Mouse (Mus musculus): Measurements from ENCODE around the gene Zfp287. TPM values are rescaled to one million over a fixed set of nuclear protein-coding genes. Genes with fewer than 3 reads are reported as not detected.

Gene Zfp287
- total and polyA plus RNA-seq, 2 experiments from 2014 or later, result 14.4 to 32.8 TPM

DNA sequence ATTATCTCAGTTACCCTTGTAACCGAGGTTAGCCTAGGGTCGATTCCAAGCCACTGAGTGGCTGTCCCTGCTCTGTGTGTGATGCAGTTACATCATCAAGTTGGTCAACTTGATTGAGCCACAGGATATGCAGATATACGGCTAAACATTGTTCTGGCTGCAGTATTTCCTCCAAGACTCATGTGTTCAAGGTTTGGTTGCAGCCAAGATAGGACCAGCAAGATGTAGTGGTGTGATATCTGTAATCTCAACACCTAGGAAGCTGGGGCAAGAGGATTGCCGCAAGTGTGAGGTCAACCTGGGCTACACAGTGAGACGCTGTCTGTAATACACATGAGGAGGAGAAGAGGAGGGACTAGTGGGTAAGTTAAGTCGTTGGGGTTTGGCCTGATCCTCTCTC is 67.5 kb downstream of the Zfp287 start:
- Histone ChIP-seq H3K4me1 (ENCODE audit: insufficient read depth) (no peaks in the 10 kb centered on the region), H3K9me3 (ENCODE audit: low read length) (no peaks in the 10 kb centered on the region), H3K27me3 (ENCODE audit: insufficient read depth, low read length) (no peaks in the 10 kb centered on the region), H3K4me3 (ENCODE audit: low read depth, low read length) (no peak overlapping the region), H3K27ac (ENCODE audit: low read depth, low read length) (no peak overlapping the region), H3K36me3 (ENCODE audit: insufficient read depth) (no peaks in the 10 kb centered on the region), H3K9ac (no peak overlapping the region), H3K4me2 (ENCODE audit: low read depth) (no peak overlapping the region)
- ATAC-seq (no peak), DNase-seq (no peak)
- no peak for TF ChIP-seq CTCF (IDR thresholded peaks at IDR 0.05; ENCODE audit: low read depth)
- 90% methylated on average over 6 of the region's 6 CpGs for WGBS

DNA sequence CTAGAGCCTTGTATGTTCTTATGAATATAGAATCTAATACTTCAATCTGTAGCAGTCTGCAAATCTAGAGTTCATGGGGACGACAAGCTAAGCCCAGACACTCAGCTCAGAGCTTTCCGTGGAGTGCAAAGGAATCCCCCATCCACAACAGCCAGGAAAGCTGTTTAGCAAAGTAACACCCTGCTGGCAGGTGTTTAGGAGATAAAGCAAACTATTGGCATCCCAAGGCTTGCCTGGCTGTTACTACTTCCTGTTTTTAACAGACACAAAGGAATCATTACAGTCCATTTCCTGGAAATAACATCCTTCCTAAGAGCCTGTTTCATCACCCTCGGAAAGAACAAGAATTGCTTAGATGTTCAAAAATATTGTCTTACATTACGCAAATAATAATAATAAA is 70.8 kb downstream of the Zfp287 start:
- no peak for ATAC-seq

DNA sequence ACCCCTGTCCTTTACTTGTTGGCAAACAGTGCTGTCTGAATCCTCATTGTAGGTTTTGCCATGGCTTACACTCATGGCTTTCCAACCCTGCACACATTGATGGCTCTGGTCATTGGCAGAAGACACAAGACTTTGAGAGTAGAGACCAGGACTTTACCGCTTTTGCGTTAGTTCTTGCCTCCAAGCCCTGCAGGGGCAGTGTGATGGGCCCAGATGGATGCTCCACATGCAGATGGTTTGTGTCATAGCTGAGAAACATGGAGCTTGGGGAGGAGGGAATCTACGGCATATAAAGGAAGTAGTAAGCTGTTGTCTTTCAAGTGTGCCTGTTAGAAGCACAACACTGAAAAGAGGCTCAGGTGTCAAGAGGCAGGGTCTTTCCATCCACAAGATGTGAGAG is 79.6 kb downstream of the Zfp287 start:
- no peak overlapping the region for H3K4me2 ChIP-seq (ENCODE audit: low read depth)
- H3K4me1 ChIP-seq (ENCODE audit: insufficient read depth), result peaks cover 13% of the 10 kb centered on the region
- H3K9me3 ChIP-seq (ENCODE audit: low read length), result no peaks in the 10 kb centered on the region
- H3K27me3 ChIP-seq (ENCODE audit: insufficient read depth, low read length), result no peaks in the 10 kb centered on the region
- DNase-seq (no peak), ATAC-seq (no peak)
- WGBS, result 70% methylated on average over 3 of the region's 3 CpGs
- TF ChIP-seq CTCF (IDR thresholded peaks at IDR 0.05; ENCODE audit: low read depth), result no peak
- no peaks in the 10 kb centered on the region for H3K36me3 ChIP-seq (ENCODE audit: insufficient read depth)
- no peak overlapping the region for H3K9ac ChIP-seq
- no peak overlapping the region for H3K27ac ChIP-seq (ENCODE audit: low read depth, low read length)
- no peak overlapping the region for H3K4me3 ChIP-seq (ENCODE audit: low read depth, low read length)

More for the DNA sequence above, 70.8 kb downstream of the Zfp287 start:
- WGBS, result 58% methylated on average over 4 of the region's 4 CpGs
- no peak overlapping the region for H3K9ac ChIP-seq
- no peaks in the 10 kb centered on the region for H3K36me3 ChIP-seq (ENCODE audit: insufficient read depth)
- H3K27ac ChIP-seq (ENCODE audit: low read depth, low read length), result no peak overlapping the region
- no peaks in the 10 kb centered on the region for H3K27me3 ChIP-seq (ENCODE audit: insufficient read depth, low read length)
- no peaks in the 10 kb centered on the region for H3K4me1 ChIP-seq (ENCODE audit: insufficient read depth)
- no peak for TF ChIP-seq CTCF (IDR thresholded peaks at IDR 0.05; ENCODE audit: low read depth)
- H3K4me2 ChIP-seq (ENCODE audit: low read depth), result no peak overlapping the region
- H3K4me3 ChIP-seq (ENCODE audit: low read depth, low read length), result no peak overlapping the region
- no peaks in the 10 kb centered on the region for H3K9me3 ChIP-seq (ENCODE audit: low read length)
- no peak for DNase-seq

DNA sequence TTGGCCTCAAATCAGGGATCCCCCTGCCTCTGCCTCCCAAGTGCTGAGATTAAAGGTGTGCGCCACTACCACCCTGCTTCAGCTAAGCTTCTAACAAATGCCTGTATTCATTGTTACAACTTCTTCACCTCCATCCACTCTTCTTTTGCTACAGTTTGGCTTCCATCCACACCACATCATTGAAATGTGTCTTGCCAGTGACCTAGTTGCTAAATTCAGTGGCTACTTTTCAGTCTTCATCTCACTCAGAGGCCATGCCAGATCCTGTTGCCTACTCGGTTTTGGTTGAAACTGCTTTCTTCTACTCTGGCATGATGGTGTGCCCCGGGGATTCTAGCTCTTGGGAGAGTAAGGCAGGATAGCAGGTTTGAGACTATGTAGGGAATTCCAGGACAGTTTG is 80.1 kb downstream of the Zfp287 start:
- Histone ChIP-seq H3K27ac (ENCODE audit: low read depth, low read length) (no peak overlapping the region), H3K4me3 (ENCODE audit: low read depth, low read length) (no peak overlapping the region), H3K4me1 (ENCODE audit: insufficient read depth) (peaks cover 18% of the 10 kb centered on the region), H3K27me3 (ENCODE audit: insufficient read depth, low read length) (no peaks in the 10 kb centered on the region), H3K9ac (no peak overlapping the region), H3K36me3 (ENCODE audit: insufficient read depth) (no peaks in the 10 kb centered on the region), H3K9me3 (ENCODE audit: low read length) (no peaks in the 10 kb centered on the region), H3K4me2 (ENCODE audit: low read depth) (no peak overlapping the region)
- no peak for TF ChIP-seq CTCF (IDR thresholded peaks at IDR 0.05; ENCODE audit: low read depth)
- no peak for ATAC-seq
- 86% methylated on average over 3 of the region's 3 CpGs for WGBS
- DNase-seq, result no peak

Other genes with a start within 250 kb of the Zfp287 start
- gene Cenpv, start 192.6 kb downstream of the Zfp287 start, total RNA-seq (2014; rRNA removed), result 79.0 and 112 TPM in 2 replicates
- 50.8 and 68.0 TPM in 2 replicates for gene Cenpv, start 192.6 kb downstream of the Zfp287 start, polyA plus RNA-seq (2015; fragmentation: Nextera tagmentation; extraction: Ambion mirVana)
- 1,115 and 1,190 TPM in 2 replicates for gene Ubb, start 180.7 kb downstream of the Zfp287 start, total RNA-seq (2014; rRNA removed)
- 4,663 and 5,112 TPM in 2 replicates for gene Ubb, start 180.7 kb downstream of the Zfp287 start, polyA plus RNA-seq (2015; fragmentation: Nextera tagmentation; extraction: Ambion mirVana)
- 38.1 and 46.6 TPM in 2 replicates for gene Trpv2, start 157.4 kb downstream of the Zfp287 start, total RNA-seq (2014; rRNA removed)
- 21.6 and 26.2 TPM in 2 replicates for gene Trpv2, start 157.4 kb downstream of the Zfp287 start, polyA plus RNA-seq (2015; fragmentation: Nextera tagmentation; extraction: Ambion mirVana)
- 13.2 and 18.1 TPM in 2 replicates for gene Lrrc75a, start 83.4 kb downstream of the Zfp287 start, total RNA-seq (2014; rRNA removed)
- 6.5 and 7.1 TPM in 2 replicates for gene Lrrc75a, start 83.4 kb downstream of the Zfp287 start, polyA plus RNA-seq (2015; fragmentation: Nextera tagmentation; extraction: Ambion mirVana)
- gene Mmgt2, start 83.2 kb downstream of the Zfp287 start, total RNA-seq (2014; rRNA removed), result 22.6 and 37.0 TPM in 2 replicates
- gene Mmgt2, start 83.2 kb downstream of the Zfp287 start, polyA plus RNA-seq (2015; fragmentation: Nextera tagmentation; extraction: Ambion mirVana), result 22.4 and 23.3 TPM in 2 replicates
- gene Gm10428, start 21.2 kb upstream of the Zfp287 start, total RNA-seq (2014; rRNA removed), result not detected in 2 replicates
- gene Gm10428, start 21.2 kb upstream of the Zfp287 start, polyA plus RNA-seq (2015; fragmentation: Nextera tagmentation; extraction: Ambion mirVana), result not detected in 2 replicates
- 20.8 and 24.6 TPM in 2 replicates for gene Zfp286, start 57.6 kb upstream of the Zfp287 start, total RNA-seq (2014; rRNA removed)
- 17.9 and 19.1 TPM in 2 replicates for gene Zfp286, start 57.6 kb upstream of the Zfp287 start, polyA plus RNA-seq (2015; fragmentation: Nextera tagmentation; extraction: Ambion mirVana)
- gene Trim16, start 88.3 kb upstream of the Zfp287 start, total RNA-seq (2014; rRNA removed), result 4.8 and 5.8 TPM in 2 replicates
- gene Trim16, start 88.3 kb upstream of the Zfp287 start, polyA plus RNA-seq (2015; fragmentation: Nextera tagmentation; extraction: Ambion mirVana), result 4.9 and 5.5 TPM in 2 replicates
- gene Fbxw10, start 115.2 kb upstream of the Zfp287 start, total RNA-seq (2014; rRNA removed), result 0.86 and 1.2 TPM in 2 replicates
- gene Fbxw10, start 115.2 kb upstream of the Zfp287 start, polyA plus RNA-seq (2015; fragmentation: Nextera tagmentation; extraction: Ambion mirVana), result 0.21 and 0.33 TPM in 2 replicates
- gene Tvp23b, start 147.6 kb upstream of the Zfp287 start, total RNA-seq (2014; rRNA removed), result 30.7 and 30.8 TPM in 2 replicates
- 31.2 and 37.1 TPM in 2 replicates for gene Tvp23b, start 147.6 kb upstream of the Zfp287 start, polyA plus RNA-seq (2015; fragmentation: Nextera tagmentation; extraction: Ambion mirVana)
- gene Cdrt4, start 219.3 kb upstream of the Zfp287 start, total RNA-seq (2014; rRNA removed), result not detected in 2 replicates
- 0.28 TPM in 1 of 2 replicates, not detected in the other for gene Cdrt4, start 219.3 kb upstream of the Zfp287 start, polyA plus RNA-seq (2015; fragmentation: Nextera tagmentation; extraction: Ambion mirVana)